Mouse (Mus musculus): ENCODE results near the gene Hexim1.
A peak's percentile ranks its signal among the peaks of the same experiment; 100 is the strongest.

GRCm38 (mm10) chr11:103116959-103117590 lies 1.0 kb downstream of the Hexim1 start:
- TF ChIP-seq CTCF (conservative IDR thresholded peaks at IDR 0.05; ENCODE audit: insufficient read depth, insufficient read length, low read depth, low read length) (peak; percentile 69), POLR2A (IDR thresholded peaks at IDR 0.05; ENCODE audit: low read depth, low read length) (peak; percentile 11)
